Mouse (Mus musculus) embryonic stem cell, embryonic (primary cell): ENCODE results near the gene Tenm4.
"Not testable (repeated sequence)": the region's sequence is repeated elsewhere in the genome, so short reads cannot be mapped to it uniquely, and the experiment has no call there.

ENCODE experiments used
- CTCF ChIA-PET, 4 experiments: fragments of 300-600 bp in 2 of 4; fragments of 350-600 bp in 2 of 4; sonication (Branson Sonifier 250); formaldehyde crosslinking; loops; one replicate each; lab custom pipeline; 2022; ENCODE audit warnings: inconsistent platforms in 2 of 4; lab: Charles Lee
- POLR2A ChIA-PET, 4 experiments: fragments of 300-600 bp in 2 of 4; fragments of 350-600 bp in 2 of 4; sonication (Branson Sonifier 250); formaldehyde crosslinking; loops; one replicate each; lab custom pipeline; 2022; ENCODE audit warnings: antibody characterized with exemption in 4 of 4, inconsistent platforms in 1 of 4; lab: Charles Lee

The Tenm4 gene

GRCm38 (mm10) chr7:96587403-96587802 is 416.4 kb downstream of the Tenm4 start:
- POLR2A ChIA-PET = no interaction called here
- CTCF ChIA-PET = no interaction called here

GRCm38 (mm10) chr7:96588567-96588966 is 417.5 kb downstream of the Tenm4 start:
- ChIA-PET POLR2A (interaction anchor here in 1 of 4 experiments (1.4 kb wide), 1 partner anchor 9 kb away, joined by 4 read pairs; no protein-coding TSS in a partner anchor), CTCF (no interaction called here)

GRCm38 (mm10) chr7:96595535-96596295 is 424.7 kb downstream of the Tenm4 start:
- ChIA-PET POLR2A (no interaction called here), CTCF (no interaction called here)

- CTCF ChIA-PET = no interaction called here
- POLR2A ChIA-PET = interaction anchor here in 1 of 4 experiments (1.0 kb wide), 1 partner anchor 8 kb away, joined by 4 read pairs; no protein-coding TSS in a partner anchor
Observed at GRCm38 (mm10) chr7:96596402-96597195, 425.6 kb downstream of the Tenm4 start.

- CTCF ChIA-PET = no interaction called here
- POLR2A ChIA-PET = interaction anchor here in 1 of 4 experiments (1.0 kb wide), 1 partner anchor 9 kb away, joined by 4 read pairs; no protein-coding TSS in a partner anchor
Observed at GRCm38 (mm10) chr7:96597871-96598270, 426.8 kb downstream of the Tenm4 start.

- POLR2A ChIA-PET = interaction anchor here in 1 of 4 experiments (1.2 kb wide), 1 partner anchor 9 kb away, joined by 3 read pairs; no protein-coding TSS in a partner anchor
Observed at GRCm38 (mm10) chr7:96599081-96599480, 428.0 kb downstream of the Tenm4 start.

GRCm38 (mm10) chr7:96600381-96600941 is 429.4 kb downstream of the Tenm4 start:
- POLR2A ChIA-PET = no interaction called here

More at GRCm38 (mm10) chr7:96599081-96599480, 428.0 kb downstream of the Tenm4 start:
- CTCF ChIA-PET = no interaction called here

GRCm38 (mm10) chr7:96604091-96604745 is 433.2 kb downstream of the Tenm4 start:
- CTCF ChIA-PET = no interaction called here
- POLR2A ChIA-PET = interaction anchor here in 1 of 4 experiments (0.7 to 1.0 kb wide), 2 partner anchors 12 to 462 kb away, joined by 3 read pairs; no protein-coding TSS in a partner anchor

More at GRCm38 (mm10) chr7:96600381-96600941, 429.4 kb downstream of the Tenm4 start:
- CTCF ChIA-PET = no interaction called here

GRCm38 (mm10) chr7:96605316-96605715 is 434.3 kb downstream of the Tenm4 start:
- ChIA-PET POLR2A (interaction anchor here in 1 of 4 experiments (1.0 kb wide), 1 partner anchor 10 kb away, joined by 3 read pairs; no protein-coding TSS in a partner anchor), CTCF (no interaction called here)

GRCm38 (mm10) chr7:96609854-96610586 is 439.0 kb downstream of the Tenm4 start:
- POLR2A ChIA-PET = interaction anchor here in 1 of 4 experiments (0.7 to 1.5 kb wide), 2 partner anchors 18 to 52 kb away, joined by 3 to 4 read pairs; no protein-coding TSS in a partner anchor
- CTCF ChIA-PET = no interaction called here

- CTCF ChIA-PET = no interaction called here
- POLR2A ChIA-PET = interaction anchor here in 1 of 4 experiments (0.6 kb wide), 2 partner anchors 135 to 1081 kb away, joined by 4 read pairs; no protein-coding TSS in a partner anchor
Observed at GRCm38 (mm10) chr7:96617371-96617770, 446.3 kb downstream of the Tenm4 start.

GRCm38 (mm10) chr7:96619930-96620472 is 449.0 kb downstream of the Tenm4 start:
- ChIA-PET POLR2A (interaction anchor here in 2 of 4 experiments (0.6 kb wide), 2 partner anchors 129 to 273 kb away, joined by 3 read pairs; no protein-coding TSS in a partner anchor), CTCF (no interaction called here)

GRCm38 (mm10) chr7:96626338-96626737 is 455.3 kb downstream of the Tenm4 start:
- POLR2A ChIA-PET = no interaction called here
- CTCF ChIA-PET = no interaction called here

- CTCF ChIA-PET, POLR2A ChIA-PET: not testable (repeated sequence)
Observed at GRCm38 (mm10) chr7:96630551-96630950, 459.5 kb downstream of the Tenm4 start.

GRCm38 (mm10) chr7:96633008-96633407 is 462.0 kb downstream of the Tenm4 start:
- CTCF ChIA-PET = no interaction called here
- POLR2A ChIA-PET = interaction anchor here in 1 of 4 experiments (0.5 to 1.3 kb wide), 3 partner anchors 10 to 20 kb away, joined by 3 read pairs; no protein-coding TSS in a partner anchor

- ChIA-PET POLR2A (interaction anchor here in 1 of 4 experiments (0.7 to 1.2 kb wide), 2 partner anchors 13 to 1105 kb away, joined by 3 read pairs; no protein-coding TSS in a partner anchor), CTCF (no interaction called here)
Observed at GRCm38 (mm10) chr7:96635830-96636440, 464.9 kb downstream of the Tenm4 start.
